Mouse (Mus musculus): ENCODE data around the gene Gm10057. TPM values are rescaled to one million over a fixed set of nuclear protein-coding genes. Genes with fewer than 3 reads are reported as not detected.
"Not testable (repeated sequence)": the region's sequence is repeated elsewhere in the genome, so short reads cannot be mapped to it uniquely, and the experiment has no call there.

Gm10057 gene
- polyA plus RNA-seq (2015; fragmentation: Nextera tagmentation; extraction: Ambion mirVana), result not detected in 2 replicates

DNA sequence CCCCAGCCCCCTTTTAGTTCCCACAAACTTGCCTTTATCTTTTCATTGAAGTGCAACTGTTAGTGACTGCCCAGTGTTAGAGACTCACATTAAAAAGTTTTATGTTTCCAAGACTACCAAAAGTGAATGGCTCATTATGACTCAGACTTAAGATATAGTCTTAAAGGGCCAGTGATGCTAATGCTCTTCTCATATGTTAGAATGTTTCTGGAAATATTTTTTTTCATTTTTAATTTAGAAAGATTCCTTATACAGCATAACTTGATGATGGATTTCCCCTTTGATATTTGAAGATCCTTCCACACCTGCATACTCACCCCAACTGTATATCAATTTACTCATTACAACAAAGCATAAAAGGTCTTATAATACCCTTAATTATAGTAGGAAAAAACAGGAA lies at the start of gene Gm10057:
Gm10057 (minus strand) TSS at position 101 of the 400 bp plus-strand sequence.
- H3K9ac ChIP-seq; H3K36me3 ChIP-seq; ATAC-seq (ENCODE audit: insufficient number of reproducible peaks, insufficient read depth, low FRiP score, low TSS enrichment, low read depth); H3K27me3 ChIP-seq; H3K4me1 ChIP-seq; H3K27ac ChIP-seq; H3K9me3 ChIP-seq; H3K4me3 ChIP-seq; H3K4me2 ChIP-seq: not testable (repeated sequence)

DNA sequence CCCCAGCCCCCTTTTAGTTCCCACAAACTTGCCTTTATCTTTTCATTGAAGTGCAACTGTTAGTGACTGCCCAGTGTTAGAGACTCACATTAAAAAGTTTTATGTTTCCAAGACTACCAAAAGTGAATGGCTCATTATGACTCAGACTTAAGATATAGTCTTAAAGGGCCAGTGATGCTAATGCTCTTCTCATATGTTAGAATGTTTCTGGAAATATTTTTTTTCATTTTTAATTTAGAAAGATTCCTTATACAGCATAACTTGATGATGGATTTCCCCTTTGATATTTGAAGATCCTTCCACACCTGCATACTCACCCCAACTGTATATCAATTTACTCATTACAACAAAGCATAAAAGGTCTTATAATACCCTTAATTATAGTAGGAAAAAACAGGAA lies 21.1 kb downstream of the Gm10057 start, which contains the start of gene 4921511M17Rik:
4921511M17Rik (minus strand) TSS at position 101 of the 400 bp plus-strand sequence.
- not testable (repeated sequence) for H3K9me3 ChIP-seq; H3K9ac ChIP-seq; ATAC-seq (ENCODE audit: insufficient number of reproducible peaks, insufficient read depth, low FRiP score, low TSS enrichment, low read depth); H3K27ac ChIP-seq; H3K4me2 ChIP-seq; H3K4me1 ChIP-seq; H3K4me3 ChIP-seq; H3K36me3 ChIP-seq; H3K27me3 ChIP-seq

DNA sequence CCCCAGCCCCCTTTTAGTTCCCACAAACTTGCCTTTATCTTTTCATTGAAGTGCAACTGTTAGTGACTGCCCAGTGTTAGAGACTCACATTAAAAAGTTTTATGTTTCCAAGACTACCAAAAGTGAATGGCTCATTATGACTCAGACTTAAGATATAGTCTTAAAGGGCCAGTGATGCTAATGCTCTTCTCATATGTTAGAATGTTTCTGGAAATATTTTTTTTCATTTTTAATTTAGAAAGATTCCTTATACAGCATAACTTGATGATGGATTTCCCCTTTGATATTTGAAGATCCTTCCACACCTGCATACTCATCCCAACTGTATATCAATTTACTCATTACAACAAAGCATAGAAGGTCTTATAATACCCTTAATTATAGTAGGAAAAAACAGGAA lies 42.3 kb downstream of the Gm10057 start, which contains the start of gene Samt1:
Samt1 (minus strand) TSS at position 101 of the 400 bp plus-strand sequence.
- H3K4me3 ChIP-seq; H3K9me3 ChIP-seq; H3K4me1 ChIP-seq; ATAC-seq (ENCODE audit: insufficient number of reproducible peaks, insufficient read depth, low FRiP score, low TSS enrichment, low read depth); H3K27me3 ChIP-seq; H3K9ac ChIP-seq; H3K36me3 ChIP-seq; H3K27ac ChIP-seq; H3K4me2 ChIP-seq: not testable (repeated sequence)

Other genes with a start within 250 kb of the Gm10057 start
- 43.7 and 49.6 TPM in 2 replicates for gene Spin2c, start 222.8 kb downstream of the Gm10057 start, polyA plus RNA-seq (2015; fragmentation: Nextera tagmentation; extraction: Ambion mirVana)
- not detected in 2 replicates for gene Samt1, start 42.4 kb downstream of the Gm10057 start, polyA plus RNA-seq (2015; fragmentation: Nextera tagmentation; extraction: Ambion mirVana)
- not detected in 2 replicates for gene 4921511M17Rik, start 21.2 kb downstream of the Gm10057 start, polyA plus RNA-seq (2015; fragmentation: Nextera tagmentation; extraction: Ambion mirVana)
- not detected in 2 replicates for gene Gm15140, start 65.6 kb upstream of the Gm10057 start, polyA plus RNA-seq (2015; fragmentation: Nextera tagmentation; extraction: Ambion mirVana)

Data from embryonic facial prominence, embryonic 13.5 days (tissue).